Mouse (Mus musculus): ENCODE measurements around the gene Rbfox2.

Gene Rbfox2

GRCm38 (mm10) chr15:77144960-77145359, 161.8 kb downstream of the Rbfox2 start:
- DNase-seq (ENCODE audit: low spot score) = no peak

GRCm38 (mm10) chr15:77142787-77143186, 164.0 kb downstream of the Rbfox2 start:
- no peak for DNase-seq (ENCODE audit: low spot score)

- DNase-seq (ENCODE audit: low spot score) = no peak
Measured at GRCm38 (mm10) chr15:77142352-77142751, 164.5 kb downstream of the Rbfox2 start.

GRCm38 (mm10) chr15:77141711-77142110, 165.1 kb downstream of the Rbfox2 start:
- DNase-seq (ENCODE audit: low spot score) = no peak

- no peak for DNase-seq (ENCODE audit: low spot score)
Measured at GRCm38 (mm10) chr15:77138282-77138681, 168.5 kb downstream of the Rbfox2 start.

GRCm38 (mm10) chr15:77134483-77134882, 172.3 kb downstream of the Rbfox2 start:
- no peak for DNase-seq (ENCODE audit: low spot score)

- no peak for DNase-seq (ENCODE audit: low spot score)
Measured at GRCm38 (mm10) chr15:77129154-77129553, 177.7 kb downstream of the Rbfox2 start.

- DNase-seq (ENCODE audit: low spot score) = no peak
Measured at GRCm38 (mm10) chr15:77127737-77128136, 179.1 kb downstream of the Rbfox2 start.

- no peak for DNase-seq (ENCODE audit: low spot score)
Measured at GRCm38 (mm10) chr15:77126674-77127073, 180.1 kb downstream of the Rbfox2 start.

GRCm38 (mm10) chr15:77124372-77125117, 182.3 kb downstream of the Rbfox2 start:
- DNase-seq (ENCODE audit: low spot score) = peak; percentile 78

GRCm38 (mm10) chr15:77122824-77123223, 184.0 kb downstream of the Rbfox2 start:
- DNase-seq (ENCODE audit: low spot score) = no peak

GRCm38 (mm10) chr15:77122208-77122607, 184.6 kb downstream of the Rbfox2 start:
- DNase-seq (ENCODE audit: low spot score) = no peak

GRCm38 (mm10) chr15:77119666-77120065, 187.1 kb downstream of the Rbfox2 start:
- no peak for DNase-seq (ENCODE audit: low spot score)

- no peak for DNase-seq (ENCODE audit: low spot score)
Measured at GRCm38 (mm10) chr15:77117209-77117608, 189.6 kb downstream of the Rbfox2 start.

- DNase-seq (ENCODE audit: low spot score) = no peak
Measured at GRCm38 (mm10) chr15:77116139-77116722, 190.6 kb downstream of the Rbfox2 start.

GRCm38 (mm10) chr15:77115456-77115855, 191.3 kb downstream of the Rbfox2 start:
- DNase-seq (ENCODE audit: low spot score) = no peak

GRCm38 (mm10) chr15:77113591-77113990, 193.2 kb downstream of the Rbfox2 start:
- no peak for DNase-seq (ENCODE audit: low spot score)

- no peak for DNase-seq (ENCODE audit: low spot score)
Measured at GRCm38 (mm10) chr15:77112378-77112777, 194.4 kb downstream of the Rbfox2 start.

- no peak for DNase-seq (ENCODE audit: low spot score)
Measured at GRCm38 (mm10) chr15:77111924-77112323, 194.9 kb downstream of the Rbfox2 start.

GRCm38 (mm10) chr15:77110452-77110851, 196.4 kb downstream of the Rbfox2 start:
- no peak for DNase-seq (ENCODE audit: low spot score)

GRCm38 (mm10) chr15:77107169-77107908, 199.5 kb downstream of the Rbfox2 start:
- DNase-seq (ENCODE audit: low spot score) = no peak

GRCm38 (mm10) chr15:77105273-77105672, 201.5 kb downstream of the Rbfox2 start:
- DNase-seq (ENCODE audit: low spot score) = no peak
